Mouse (Mus musculus): ENCODE data around the gene Gm7247. TPM values are rescaled to one million over a fixed set of nuclear protein-coding genes. Genes with fewer than 3 reads are reported as not detected.
"Not testable (repeated sequence)": the region's sequence is repeated elsewhere in the genome, so short reads cannot be mapped to it uniquely, and the experiment has no call there.

Gene Gm7247
- total and polyA plus RNA-seq, 3 experiments: not detected

DNA sequence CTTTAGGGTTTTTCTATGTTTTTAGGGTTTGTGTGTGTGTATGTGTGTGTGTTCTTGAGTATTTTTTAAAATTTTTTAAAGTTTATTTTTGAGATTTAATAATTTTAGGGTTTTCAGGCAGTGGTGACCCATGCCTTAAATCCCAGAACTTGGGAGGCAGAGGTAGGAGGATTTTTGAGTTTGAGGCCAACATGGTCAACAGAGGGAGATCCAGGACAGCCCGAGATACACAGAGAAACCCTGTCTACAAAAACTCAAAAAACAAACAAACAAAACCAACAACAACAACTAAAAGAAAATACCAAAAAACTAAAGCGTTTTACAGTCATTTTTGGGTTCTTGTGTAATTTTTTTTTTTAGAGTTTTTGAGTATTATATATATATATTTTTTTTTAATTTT is 134.2 kb downstream of the Gm7247 start:
- DNase-seq: no peak

DNA sequence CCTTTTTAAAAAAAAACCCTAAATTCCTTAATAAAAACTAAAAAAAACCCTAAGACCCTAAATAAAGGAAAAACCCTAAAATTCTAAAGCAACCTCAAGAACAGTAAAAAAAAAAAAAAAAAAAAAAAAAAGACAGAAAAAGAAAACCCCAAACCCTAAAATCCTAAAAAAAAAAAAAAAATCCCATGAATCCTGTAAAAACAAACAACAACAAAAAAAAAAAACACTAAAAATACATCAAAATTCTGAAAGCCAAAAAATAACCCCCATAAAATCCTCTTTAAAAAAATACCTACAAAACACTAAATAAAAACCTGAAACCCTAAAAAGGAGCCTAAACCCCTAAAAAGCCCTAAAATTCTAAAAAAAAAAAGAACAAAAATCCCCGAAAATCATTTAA is 135.4 kb downstream of the Gm7247 start:
- DNase-seq: no peak

DNA sequence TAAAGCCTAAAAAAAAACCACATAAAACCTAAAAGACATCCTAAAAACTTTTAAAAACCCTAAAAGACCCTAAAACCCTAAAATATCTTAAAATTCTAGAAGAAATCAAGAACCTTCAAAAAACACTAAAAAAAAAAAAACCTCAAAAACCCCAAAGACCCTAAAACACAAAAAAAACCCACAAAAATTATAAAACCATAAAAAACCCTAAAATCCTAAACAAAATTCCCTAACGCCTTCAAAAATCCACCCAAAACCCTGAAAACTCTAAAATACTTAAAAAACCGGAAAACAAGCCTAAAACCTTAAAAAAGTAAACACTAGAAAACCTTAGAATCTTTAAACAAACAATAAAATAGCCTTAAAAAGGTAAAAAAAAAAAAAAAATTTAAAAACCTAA is 136.4 kb downstream of the Gm7247 start:
- DNase-seq: no peak

DNA sequence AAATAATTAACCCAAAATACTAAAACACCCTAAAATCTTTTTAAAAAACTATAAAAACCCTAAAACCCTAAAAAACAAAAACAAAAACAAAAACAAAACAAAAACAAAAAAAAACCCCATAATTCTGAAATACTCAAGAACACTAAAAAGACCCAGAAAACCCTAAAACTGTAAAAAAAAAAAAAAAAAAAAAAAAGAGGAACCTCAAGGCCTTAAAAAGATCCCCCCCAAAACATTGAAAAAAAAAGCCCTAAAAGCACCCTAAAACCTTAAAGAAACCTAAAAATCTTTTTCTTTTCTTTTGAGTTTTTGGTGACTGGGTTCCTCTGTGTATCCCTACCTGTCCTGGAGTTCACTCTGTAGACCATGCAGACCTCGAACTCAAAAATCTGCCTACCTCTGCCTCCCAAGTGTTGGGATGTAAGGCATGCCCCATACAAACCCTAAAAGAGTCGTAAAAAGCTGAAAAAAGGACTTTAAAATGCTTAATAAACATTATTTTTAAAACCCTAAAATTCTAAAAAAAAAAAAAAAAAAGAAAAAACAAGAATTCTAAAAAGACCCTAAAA is 138.2 kb downstream of the Gm7247 start:
- no peak for DNase-seq

DNA sequence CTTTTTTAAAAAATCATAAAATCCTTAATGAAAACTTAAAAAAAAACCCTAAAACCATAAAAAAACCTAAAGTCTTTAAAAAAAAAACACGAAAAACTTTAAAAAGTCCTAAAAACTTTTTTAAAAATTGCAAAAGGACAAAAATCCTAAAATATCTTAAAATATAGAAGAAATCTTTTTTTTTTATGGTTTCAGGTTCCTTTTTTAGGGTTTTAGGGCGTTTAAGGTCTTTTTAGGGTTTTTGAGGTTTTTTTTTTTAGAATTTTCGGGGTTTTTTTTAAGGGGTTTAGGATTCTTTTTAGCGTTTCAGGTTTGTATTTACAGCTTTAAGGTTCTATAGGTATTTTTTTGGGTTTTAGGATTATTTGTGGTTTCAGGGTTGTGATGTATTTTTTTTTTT is 138.9 kb downstream of the Gm7247 start:
- DNase-seq: no peak

DNA sequence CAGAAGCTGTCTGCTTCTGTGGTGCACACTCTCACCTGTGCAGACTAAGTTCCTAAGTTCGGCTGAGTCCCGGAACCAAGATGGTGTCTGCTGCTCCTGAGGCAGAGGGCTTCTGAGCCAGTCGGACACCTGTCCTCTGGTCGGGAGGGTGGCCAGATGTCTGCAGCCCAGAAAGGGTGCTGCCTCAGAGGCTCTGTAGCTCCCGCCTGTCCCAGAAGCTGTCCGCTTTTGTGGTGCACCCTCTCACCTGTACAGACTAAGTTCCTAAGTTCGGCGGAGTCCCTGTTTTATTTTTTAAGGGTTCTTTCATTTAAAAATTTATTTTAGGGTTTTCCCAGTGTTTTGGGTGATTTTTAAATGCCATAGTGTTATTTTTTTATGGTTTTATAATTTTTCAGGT is 145.9 kb downstream of the Gm7247 start:
- no peak for DNase-seq

DNA sequence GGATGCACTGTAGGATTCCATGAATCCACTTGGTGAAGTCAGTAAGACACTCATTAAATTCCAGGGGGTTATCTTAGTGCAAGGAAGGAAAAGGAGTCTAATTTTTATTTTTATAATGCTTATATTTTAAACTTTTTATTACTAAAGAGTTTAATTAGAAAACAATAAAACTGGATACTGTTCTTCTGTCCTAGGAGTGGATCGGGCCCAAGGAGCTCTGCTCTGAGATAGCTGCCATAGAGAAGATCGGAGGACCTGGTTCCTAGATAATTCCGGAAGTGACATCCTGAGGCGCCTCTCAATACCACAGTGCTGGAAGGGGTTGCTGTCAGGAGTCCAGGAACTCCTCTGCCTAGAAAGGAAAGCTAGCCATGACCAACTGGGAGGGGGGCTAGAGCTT is 190.9 kb downstream of the Gm7247 start, which contains the start of gene Gm5622:
Gene Gm5622 (plus strand): TSS at position 301 of the 400 bp plus-strand sequence.
- DNase-seq: no peak

DNA sequence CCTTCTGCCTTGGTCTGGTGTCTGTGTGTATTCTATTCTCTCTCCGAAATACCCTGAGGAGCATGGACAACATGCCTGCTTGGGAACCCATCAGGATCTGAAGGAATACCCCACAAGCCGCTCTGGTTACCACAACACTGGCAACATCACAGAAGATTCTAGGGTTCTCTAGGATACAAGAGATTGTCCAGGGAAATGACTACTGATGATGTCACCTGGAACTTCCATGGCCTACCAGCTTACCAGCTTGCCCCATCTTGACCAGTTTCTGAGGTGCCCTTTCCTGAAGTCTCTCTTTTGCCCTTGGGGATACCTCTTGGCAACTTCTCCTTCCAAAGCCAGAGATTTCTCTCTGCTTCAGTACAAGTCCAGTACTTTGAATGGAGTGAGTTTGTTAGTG is 212.4 kb downstream of the Gm7247 start, which contains the start of gene Gm17175:
Gene Gm17175 (minus strand): TSS at position 101 of the 400 bp plus-strand sequence.
- DNase-seq: not testable (repeated sequence)

DNA sequence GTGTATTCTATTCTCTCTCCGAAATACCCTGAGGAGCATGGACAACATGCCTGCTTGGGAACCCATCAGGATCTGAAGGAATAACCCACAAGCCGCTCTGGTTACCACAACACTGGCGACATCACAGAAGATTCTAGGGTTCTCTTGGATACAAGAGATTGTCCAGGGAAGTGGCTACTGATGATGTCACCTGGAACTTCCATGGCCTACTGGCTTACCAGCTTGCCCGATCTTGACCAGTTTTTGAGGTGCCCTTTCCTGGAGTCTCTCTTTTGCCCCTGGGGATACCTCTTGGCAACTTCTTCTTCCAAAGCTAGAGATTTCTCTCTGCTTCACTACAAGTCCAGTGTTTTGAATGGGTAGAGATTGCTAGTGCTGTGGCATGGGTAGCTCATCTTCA is 230.5 kb downstream of the Gm7247 start, which contains the start of gene Gm17174:
Gene Gm17174 (minus strand): TSS at position 101 of the 400 bp plus-strand sequence.
- DNase-seq: not testable (repeated sequence)

DNA sequence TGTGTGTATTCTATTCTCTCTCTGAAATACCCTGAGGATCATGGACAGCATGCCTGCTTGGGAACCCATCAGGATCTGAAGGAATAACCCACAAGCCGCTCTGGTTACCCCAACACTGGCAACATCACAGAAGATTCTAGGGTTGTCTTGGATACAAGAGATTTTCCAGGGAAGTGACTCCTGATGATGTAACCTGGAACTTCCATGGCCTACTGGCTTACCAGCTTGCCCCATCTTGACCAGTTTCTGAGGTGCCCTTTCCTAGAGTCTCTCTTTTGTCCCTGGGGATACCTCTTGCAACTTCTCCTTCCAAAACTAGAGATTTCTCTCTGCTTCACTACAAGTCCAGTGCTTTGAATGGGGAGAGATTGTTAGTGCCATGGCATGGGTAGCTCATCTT is 249.7 kb downstream of the Gm7247 start, which contains the start of gene Gm17078:
Gene Gm17078 (minus strand): TSS at position 101 of the 400 bp plus-strand sequence.
- DNase-seq: no peak

Other genes with a start within 250 kb of the Gm7247 start
- not detected for gene Eddm3b, start 247.3 kb upstream of the Gm7247 start, total RNA-seq (2021)
- not detected in 2 replicates for gene Eddm3b, start 247.3 kb upstream of the Gm7247 start, polyA plus RNA-seq (2012; rRNA removed)
- gene Rnase6, start 237.8 kb upstream of the Gm7247 start, total RNA-seq (2021): 1 to 10 TPM; 1.5 to 1.6 TPM
- 0.89 and 0.92 TPM in 2 replicates for gene Rnase6, start 237.8 kb upstream of the Gm7247 start, polyA plus RNA-seq (2012; rRNA removed)
- gene Rnase1, start 215.0 kb upstream of the Gm7247 start, total RNA-seq (2021): 1 to 10 TPM in 1 of 2 experiments, not detected in 1; 2.3 TPM
- gene Rnase1, start 215.0 kb upstream of the Gm7247 start, polyA plus RNA-seq (2012; rRNA removed): not detected in 2 replicates
- gene Rnase2b, start 199.5 kb upstream of the Gm7247 start, total RNA-seq (2021): not detected
- not detected in 2 replicates for gene Rnase2b, start 199.5 kb upstream of the Gm7247 start, polyA plus RNA-seq (2012; rRNA removed)
- not detected for gene Ang2, start 162.6 kb upstream of the Gm7247 start, total RNA-seq (2021)
- not detected in 2 replicates for gene Ang2, start 162.6 kb upstream of the Gm7247 start, polyA plus RNA-seq (2012; rRNA removed)
- not detected for gene Ear14, start 158.4 kb upstream of the Gm7247 start, total RNA-seq (2021)
- not detected in 2 replicates for gene Ear14, start 158.4 kb upstream of the Gm7247 start, polyA plus RNA-seq (2012; rRNA removed)
- 10 to 100 TPM in 1 of 2 experiments, 1 to 10 TPM in 1; 9.5 to 15.7 TPM for gene Rnase2a, start 105.6 kb upstream of the Gm7247 start, total RNA-seq (2021)
- not detected in 2 replicates for gene Rnase2a, start 105.6 kb upstream of the Gm7247 start, polyA plus RNA-seq (2012; rRNA removed)
- not detected for gene Vmn2r88, start 49.1 kb downstream of the Gm7247 start, total RNA-seq (2021)
- not detected in 2 replicates for gene Vmn2r88, start 49.1 kb downstream of the Gm7247 start, polyA plus RNA-seq (2012; rRNA removed)
- not detected for gene Vmn2r89, start 90.1 kb downstream of the Gm7247 start, total RNA-seq (2021)
- gene Vmn2r89, start 90.1 kb downstream of the Gm7247 start, polyA plus RNA-seq (2012; rRNA removed): not detected in 2 replicates
- gene Gm5622, start 191.0 kb downstream of the Gm7247 start, total RNA-seq (2021): not detected
- gene Gm5622, start 191.0 kb downstream of the Gm7247 start, polyA plus RNA-seq (2012; rRNA removed): not detected in 2 replicates
- not detected for gene Gm17175, start 212.3 kb downstream of the Gm7247 start, total RNA-seq (2021)
- gene Gm17175, start 212.3 kb downstream of the Gm7247 start, polyA plus RNA-seq (2012; rRNA removed): not detected in 2 replicates
- not detected for gene Gm17174, start 230.4 kb downstream of the Gm7247 start, total RNA-seq (2021)
- not detected in 2 replicates for gene Gm17174, start 230.4 kb downstream of the Gm7247 start, polyA plus RNA-seq (2012; rRNA removed)
- not detected for gene Gm17078, start 249.6 kb downstream of the Gm7247 start, total RNA-seq (2021)
- gene Gm17078, start 249.6 kb downstream of the Gm7247 start, polyA plus RNA-seq (2012; rRNA removed): not detected in 2 replicates

Data from adrenal gland, adult 2 months (tissue).